Mouse (Mus musculus) liver, embryonic 14.5 days (tissue): Measurements from ENCODE around the gene Coro7.

Experiments used
- CTCF ChIP-seq: IDR thresholded peaks from 2 replicates; pipeline ENCODE4 v1.5.1; 2016; ENCODE audit warnings: antibody characterized with exemption, low read depth, control low read depth
- EP300 ChIP-seq: IDR thresholded peaks from 2 replicates; pipeline ENCODE4 v1.6.1; 2016; ENCODE audit warnings: antibody characterized with exemption, low read depth

GRCm38 (mm10) chr16:4727963-4728362, 48.4 kb upstream of the Coro7 start:
- TF ChIP-seq CTCF (no peak), EP300 (no peak)
